ENCODE assay signal across 20 mouse cellular contexts in the genomic region with DNA sequence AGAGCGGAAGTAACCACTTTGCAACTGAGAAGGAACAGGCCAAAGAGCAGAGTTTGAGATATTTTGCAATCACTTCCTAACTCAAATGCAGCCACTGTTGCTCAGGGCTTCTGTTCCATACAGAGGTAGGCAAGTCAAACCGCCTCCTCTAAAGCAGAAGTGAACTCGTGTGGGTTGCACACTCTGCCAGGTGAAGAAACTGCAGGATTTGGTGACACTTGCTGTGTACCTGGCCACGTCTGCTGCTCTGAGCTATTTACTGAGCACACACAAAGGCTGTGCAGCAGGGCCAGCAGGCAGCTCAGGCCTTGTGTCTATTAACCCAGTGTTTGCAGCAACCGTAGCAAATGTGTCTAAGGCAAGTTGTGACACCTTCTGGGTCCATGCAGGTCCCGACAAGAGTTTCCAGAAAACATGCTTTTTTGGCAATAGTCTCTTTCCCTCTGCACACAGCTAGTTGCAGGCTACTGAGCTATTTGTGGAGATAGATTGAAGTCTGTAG. TPM values are rescaled to one million over a fixed set of nuclear protein-coding genes. Genes with fewer than 3 reads are reported as not detected.
DNase-seq lines count a peak whose midpoint lies in the region; ATAC-seq and TF ChIP-seq lines count a peak whose summit lies in the region.
"Had no signal": no experiment of that assay in that cellular context is flagged by ENCODE, and none has a peak within 500 bp of the region (broad histone marks: within the 10 kb centered on the region; RNA-seq: fewer than 3 reads in every experiment).

No protein-coding gene starts in this region.

- no peak for TF ChIP-seq POLR2A in liver, adult 2 months (IDR thresholded peaks at IDR 0.05; ENCODE audit: extremely low read depth, insufficient read depth, low read length)

- H3K36me3 ChIP-seq in liver, adult 2 months (ENCODE audit: control insufficient read depth, insufficient read depth, low read length), result no peaks in the 10 kb centered on the region
- H3K36me3 ChIP-seq in stomach, embryonic 14.5 days (ENCODE audit: control insufficient read depth, insufficient read depth, low read length), result no peaks in the 10 kb centered on the region
- peaks cover 3% of the 10 kb centered on the region for H3K36me3 ChIP-seq in forebrain, embryonic 15.5 days
- H3K36me3 ChIP-seq: G1E; neural tube, embryonic 13.5 days had no signal

- H3K9me3 ChIP-seq in stomach, embryonic 14.5 days (ENCODE audit: control insufficient read depth, low read depth, low read length), result no peaks in the 10 kb centered on the region
- no peaks in the 10 kb centered on the region for H3K9me3 ChIP-seq in forebrain, embryonic 15.5 days
- H3K9me3 ChIP-seq: G1E; megakaryocyte, embryonic 14.5 days; neural tube, embryonic 13.5 days had no signal

- H3K27ac ChIP-seq in liver, adult 2 months (replicated peaks; ENCODE audit: insufficient read depth, low read depth, low read length), result no peak overlapping the region
- peak overlapping the region; percentile 59; the same call in 1 of the 2 replicates for H3K27ac ChIP-seq in stomach, embryonic 14.5 days (ENCODE audit: low read length)
- no peak overlapping the region for H3K27ac ChIP-seq in forebrain, embryonic 15.5 days (replicated peaks)
- H3K27ac ChIP-seq: neural tube, embryonic 13.5 days had no signal

- DNase-seq in liver, adult 2 months (ENCODE audit: extremely low read depth, low read depth, low spot score), result peak; percentile 75
- no peak for DNase-seq in liver
- DNase-seq in brain, adult 2 months (ENCODE audit: low read depth, low spot score), result peak; percentile 48
- DNase-seq in fat pad, adult 2 months (ENCODE audit: extremely low read depth, low read depth, low spot score), result peak; percentile 92
- DNase-seq in ovary, postnatal 14 days (ENCODE audit: low spot score), result no peak
- DNase-seq: adrenal gland, adult 2 months; cerebellum, adult 8-10 months; kidney, adult 18-20 months; kidney, postnatal 14 days; left cerebral cortex, postnatal 4 days; lung, embryonic 14.5 days; thymus, postnatal 25 days had no signal

- H3K4me3 ChIP-seq in liver, adult 2 months (ENCODE audit: insufficient read depth, low read depth, low read length), result no peak overlapping the region
- no peak overlapping the region for H3K4me3 ChIP-seq in stomach, embryonic 14.5 days (ENCODE audit: low read depth, low read length)
- H3K4me3 ChIP-seq in forebrain, embryonic 15.5 days, result no peak overlapping the region
- H3K4me3 ChIP-seq: megakaryocyte, embryonic 14.5 days; neural tube, embryonic 13.5 days had no signal

- no peak for TF ChIP-seq CTCF in liver, adult 2 months (IDR thresholded peaks at IDR 0.05; ENCODE audit: low read depth, low read length)

- H3K4me1 ChIP-seq in liver, adult 2 months (ENCODE audit: control insufficient read depth, insufficient read depth, low read length), result peaks cover 6% of the 10 kb centered on the region
- no peaks in the 10 kb centered on the region for H3K4me1 ChIP-seq in stomach, embryonic 14.5 days (ENCODE audit: control insufficient read depth, insufficient read depth, low read length)
- H3K4me1 ChIP-seq in forebrain, embryonic 15.5 days, result peaks cover 23% of the 10 kb centered on the region

- ATAC-seq in stomach, embryonic 14.5 days (ENCODE audit: insufficient number of reproducible peaks, insufficient read depth, low FRiP score, low read depth), result no peak
- ATAC-seq in forebrain, embryonic 15.5 days (replicated peaks), result no peak

- H3K4me2 ChIP-seq in stomach, embryonic 14.5 days (replicated peaks; ENCODE audit: low read depth, low read length), result no peak overlapping the region
- no peak overlapping the region for H3K4me2 ChIP-seq in forebrain, embryonic 15.5 days (replicated peaks)
- H3K4me2 ChIP-seq: heart, embryonic 11.5 days; lung, embryonic 14.5 days; neural tube, embryonic 13.5 days had no signal

- WGBS in liver, adult 2 months, result 35% methylated on average over 6 of the region's 6 CpGs
- 75% methylated on average over 6 of the region's 6 CpGs for WGBS in stomach, embryonic 14.5 days
- WGBS in forebrain, embryonic 15.5 days, result 91% methylated on average over 6 of the region's 6 CpGs

- no peaks in the 10 kb centered on the region for H3K27me3 ChIP-seq in liver, adult 2 months (ENCODE audit: control insufficient read depth, insufficient read depth, low read length)
- no peaks in the 10 kb centered on the region for H3K27me3 ChIP-seq in stomach, embryonic 14.5 days (ENCODE audit: control insufficient read depth, insufficient read depth, low read length)
- no peaks in the 10 kb centered on the region for H3K27me3 ChIP-seq in forebrain, embryonic 15.5 days
- H3K27me3 ChIP-seq: neural tube, embryonic 13.5 days had no signal

- H3K79me2 ChIP-seq in liver, adult 2 months (ENCODE audit: control insufficient read depth, insufficient read depth, low read length), result no peaks in the 10 kb centered on the region

- H3K9ac ChIP-seq in liver, adult 2 months (ENCODE audit: low read depth, low read length), result no peak overlapping the region
- H3K9ac ChIP-seq in stomach, embryonic 14.5 days (replicated peaks; ENCODE audit: low read depth, low read length), result no peak overlapping the region
- H3K9ac ChIP-seq in forebrain, embryonic 15.5 days (replicated peaks), result no peak overlapping the region
- H3K9ac ChIP-seq: lung, embryonic 14.5 days; neural tube, embryonic 13.5 days had no signal

RNA-seq across cellular contexts. Expression of a gene that starts 15.7 kb away (rescaled TPM):
- total RNA-seq in liver, adult 2 months (2014; rRNA removed), result 0.09 and 0.67 TPM in 2 replicates
- 0.25 and 0.45 TPM in 2 replicates for polyA plus RNA-seq in liver, adult 2 months (2012; rRNA removed)
- 6.3 and 6.9 TPM in 2 replicates for polyA plus RNA-seq in stomach, embryonic 14.5 days (2014; fragmentation: Nextera tagmentation; extraction: Ambion mirVana)
- 8.3 and 8.6 TPM in 2 replicates for polyA plus RNA-seq in forebrain, embryonic 15.5 days (2015; fragmentation: Nextera tagmentation; extraction: Ambion mirVana)

RNA-seq across cellular contexts. Expression of a gene that starts 35.1 kb away (rescaled TPM):
- 0.07 TPM in 1 of 2 replicates, not detected in the other for total RNA-seq in liver, adult 2 months (2014; rRNA removed)
- polyA plus RNA-seq in liver, adult 2 months (2012; rRNA removed), result 5.9 TPM in 1 of 2 replicates, not detected in the other
- polyA plus RNA-seq in stomach, embryonic 14.5 days (2014; fragmentation: Nextera tagmentation; extraction: Ambion mirVana), result 12.1 and 14.1 TPM in 2 replicates
- polyA plus RNA-seq in forebrain, embryonic 15.5 days (2015; fragmentation: Nextera tagmentation; extraction: Ambion mirVana), result not detected in 2 replicates
- total RNA-seq: gastrocnemius, adult 18-20 months; heart, postnatal 25 days; left cerebral cortex, postnatal 4 days had no signal
- polyA plus RNA-seq: G1E; heart, embryonic 11.5 days; neural tube, embryonic 13.5 days had no signal

Comparison
In these comparisons a context has a peak if more than half of its experiments do, and no peak if none do; other contexts are left out.
1. DNase-seq: peak in liver, adult 2 months (single experiment), brain, adult 2 months (single experiment) and fat pad, adult 2 months (single experiment); none in liver (single experiment) and ovary, postnatal 14 days (single experiment).